In the genomic region with DNA sequence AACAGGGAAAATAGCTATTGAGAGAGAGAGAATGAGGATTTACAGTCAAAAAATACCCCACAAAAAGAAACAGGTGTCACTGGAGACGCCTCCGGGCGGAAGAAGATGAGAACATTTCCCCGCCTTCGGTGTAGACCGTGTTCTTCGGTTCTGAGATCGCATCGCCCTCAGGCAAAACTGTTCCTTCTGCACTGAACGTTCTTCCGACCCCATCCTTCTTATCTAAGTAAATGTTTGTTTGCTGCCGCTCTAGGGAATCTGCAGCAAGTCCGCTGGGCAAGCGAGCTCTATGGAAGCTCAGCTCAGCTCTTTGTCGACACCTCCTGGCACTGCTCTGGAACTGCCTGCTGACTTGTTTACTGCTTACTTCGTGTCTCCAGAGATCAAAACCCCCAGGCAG, we compare ENCODE assay signal across 8 mouse cellular contexts. TPM values are rescaled to one million over a fixed set of nuclear protein-coding genes. Genes with fewer than 3 reads are reported as not detected.
DNase-seq lines count a peak whose midpoint lies in the region; ATAC-seq lines count a peak whose summit lies in the region.

No protein-coding gene starts in this region.

- peak overlapping the region; percentile 88 for H3K4me2 ChIP-seq in intestine, embryonic 14.5 days (ENCODE audit: low read length)

- no peaks in the 10 kb centered on the region for H3K4me1 ChIP-seq in intestine, embryonic 14.5 days (replicated peaks; ENCODE audit: control insufficient read depth, insufficient read depth, low read length)

- intact Hi-C loops in left cerebral cortex, postnatal 10 days (cut with DNase I): loop anchor here (2.0 to 5.0 kb wide), 2 partner anchors 887 to 1128 kb away; no protein-coding TSS in a partner anchor

- H3K9me3 ChIP-seq in intestine, embryonic 14.5 days (ENCODE audit: control insufficient read depth, low read length): no peaks in the 10 kb centered on the region

- no peaks in the 10 kb centered on the region for H3K36me3 ChIP-seq in intestine, embryonic 14.5 days (ENCODE audit: control insufficient read depth, insufficient read depth, low read length)

- peak; percentile 66 to 69 for DNase-seq in adrenal gland, adult 18-20 months (ENCODE audit: low spot score in 2 of 2)
- peak; percentile 92 for DNase-seq in embryo, embryonic 10.5 days (ENCODE audit: low spot score)
- peak; percentile 64 for DNase-seq in gastrocnemius, postnatal 25 days
- peak; percentile 83 for DNase-seq in intestine, embryonic 14.5 days (ENCODE audit: low spot score)
- peak; percentile 80 to 81 for DNase-seq in left cerebral cortex, postnatal 10 days (ENCODE audit: extremely low spot score in 1 of 2, low spot score in 2 of 2)
- peak; percentile 70 for DNase-seq in right cerebral cortex, postnatal 14 days
- peak; percentile 60 to 74 for DNase-seq in urinary bladder, postnatal 4 days (ENCODE audit: low spot score in 2 of 2)

- no peaks in the 10 kb centered on the region for H3K27me3 ChIP-seq in intestine, embryonic 14.5 days (replicated peaks; ENCODE audit: control insufficient read depth, insufficient read depth, low read length)

- H3K9ac ChIP-seq in intestine, embryonic 14.5 days (ENCODE audit: low read length): 0 out of 2 replicates have a peak overlapping the region, but pooled peaks have one; percentile 25

- 1% methylated on average over 16 of the region's 16 CpGs for WGBS in intestine, embryonic 14.5 days

- ATAC-seq in intestine, embryonic 14.5 days (replicated peaks; ENCODE audit: low FRiP score, low TSS enrichment, low read depth): no peak; the same call in 1 of the 2 replicates
- peak; percentile 93 for ATAC-seq in megakaryocyte progenitor cell, adult 5-6 weeks (replicated peaks; ENCODE audit: poor library complexity)

- peak overlapping the region; percentile 34 for H3K4me3 ChIP-seq in intestine, embryonic 14.5 days (ENCODE audit: low read depth, low read length)

- H3K27ac ChIP-seq in intestine, embryonic 14.5 days (ENCODE audit: low read depth): no peak overlapping the region

RNA-seq across cellular contexts. Expression of gene Abcc12, which starts 5.0 kb away (rescaled TPM):
- not detected for total RNA-seq in adrenal gland, adult 18-20 months (2021)
- under 1 TPM in 1 of 2 experiments, not detected in 1; 0.16 TPM for total RNA-seq in gastrocnemius, postnatal 25 days (2021)
- polyA plus RNA-seq in intestine, embryonic 14.5 days (2014; fragmentation: Nextera tagmentation; extraction: Ambion mirVana): 0.07 and 0.19 TPM in 2 replicates
- under 1 TPM; 0.20 to 0.34 TPM for total RNA-seq in left cerebral cortex, postnatal 10 days (2021)
- total RNA-seq in megakaryocyte progenitor cell, adult 5-6 weeks (2015): not detected in 2 replicates
- total RNA-seq in megakaryocyte progenitor cell, adult 5-6 weeks (2017): not detected in 2 replicates

RNA-seq across cellular contexts. Expression of gene Lonp2, which starts 38.3 kb away (rescaled TPM):
- 100 to 1,000 TPM; 116 to 139 TPM for total RNA-seq in adrenal gland, adult 18-20 months (2021)
- total RNA-seq in gastrocnemius, postnatal 25 days (2021): 10 to 100 TPM; 41.8 to 46.5 TPM
- polyA plus RNA-seq in intestine, embryonic 14.5 days (2014; fragmentation: Nextera tagmentation; extraction: Ambion mirVana): 47.2 and 55.0 TPM in 2 replicates
- total RNA-seq in left cerebral cortex, postnatal 10 days (2021): 10 to 100 TPM; 51.5 to 51.9 TPM
- total RNA-seq in megakaryocyte progenitor cell, adult 5-6 weeks (2015): 37.1 and 47.0 TPM in 2 replicates
- total RNA-seq in megakaryocyte progenitor cell, adult 5-6 weeks (2017): 47.7 and 51.4 TPM in 2 replicates
